Mouse (Mus musculus) ES-E14 (cell line): ENCODE results near the gene A930009A15Rik.

Source experiments
- CHD2 ChIP-seq: IDR thresholded peaks from 2 replicates; pipeline ENCODE4 v1.6.1; 2014; ENCODE audit warnings: mild to moderate bottlenecking, low read depth, low read length, inconsistent platforms
- HCFC1 ChIP-seq: IDR thresholded peaks from 2 replicates; pipeline ENCODE4 v1.6.1; 2012; ENCODE audit warnings: low read length, inconsistent platforms, borderline replicate concordance; ENCODE audit not compliant: insufficient read depth
- MAFK ChIP-seq: IDR thresholded peaks from 2 replicates; pipeline ENCODE4 v1.6.1; 2014; ENCODE audit warnings: mild to moderate bottlenecking, low read depth, low read length, inconsistent platforms; ENCODE audit not compliant: insufficient read depth
- ZC3H11A ChIP-seq: IDR thresholded peaks from 2 replicates; pipeline ENCODE4 v1.6.1; 2012; ENCODE audit warnings: low read depth, mild to moderate bottlenecking, inconsistent platforms, low read length, borderline replicate concordance
- ZNF384 ChIP-seq: IDR thresholded peaks from 2 replicates; pipeline ENCODE4 v1.6.1; 2012; ENCODE audit warnings: low read depth, low read length, inconsistent platforms

- no peak for TF ChIP-seq ZNF384
- TF ChIP-seq ZC3H11A, result no peak
- no peak for TF ChIP-seq MAFK
- TF ChIP-seq HCFC1, result no peak
- TF ChIP-seq CHD2, result no peak
These were observed 2.1 kb downstream of the A930009A15Rik start for GRCm38 (mm10) chr10:115571734-115572440.
